Mouse (Mus musculus) stomach, postnatal 0 days (tissue): Measurements from ENCODE around the gene Gm21981.

ENCODE experiments used
- CTCF ChIP-seq: IDR thresholded peaks from 2 replicates; pipeline ENCODE4 v1.5.1; 2016; ENCODE audit warnings: antibody characterized with exemption, low read depth, mild to moderate bottlenecking, moderate library complexity
- EP300 ChIP-seq: optimal IDR thresholded peaks from 2 replicates; pipeline ENCODE3; 2016; ENCODE audit warnings: antibody characterized with exemption

DNA sequence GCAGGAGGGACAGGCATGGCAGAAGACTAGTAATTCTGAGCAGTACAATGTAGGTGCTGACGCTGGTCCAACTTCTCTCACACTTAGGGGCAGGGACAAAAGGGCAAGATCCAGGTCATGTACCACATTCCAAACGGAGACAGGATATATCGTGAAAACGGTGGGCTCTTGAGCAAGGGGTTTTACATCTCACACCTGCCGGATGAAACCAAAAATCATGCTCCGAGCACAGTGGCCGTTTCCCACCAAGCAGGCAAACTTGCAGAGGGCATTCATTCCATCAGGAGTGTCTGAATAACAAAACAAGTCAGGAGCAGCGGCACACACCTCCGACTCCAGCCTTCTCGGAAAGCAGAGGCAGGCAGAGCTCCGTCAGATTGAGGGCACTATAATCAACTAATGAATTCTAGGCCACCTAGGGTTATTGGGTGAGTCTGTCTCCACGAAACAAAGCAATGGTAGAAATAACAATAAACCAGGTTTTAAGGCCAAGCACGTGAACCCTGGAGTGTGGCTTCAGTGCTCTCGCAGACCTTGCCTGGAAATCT, 41.4 kb upstream of the Gm21981 start:
- TF ChIP-seq EP300 (no peak), CTCF (no peak)
